Mouse (Mus musculus) C2C12 (cell line): ENCODE measurements at regions not wholly inside any gene's neighbourhood (a gene's known extent, or its start where the extent isn't known, plus 50 kb on each side); places are given as distances from the start of the nearest gene placed in this dataset.

Experiments
- H3K27me3 ChIP-seq: one replicate; pipeline ENCODE4 v1.6.1; 2011; ENCODE audit not compliant: control insufficient read depth, insufficient read depth, insufficient read length
- H3K36me3 ChIP-seq: one replicate; pipeline ENCODE4 v1.6.1; 2011; ENCODE audit not compliant: control insufficient read depth, insufficient read depth
- H3K4me3 ChIP-seq: one replicate; pipeline ENCODE4 v1.5.1; 2011; ENCODE audit warnings: mild to moderate bottlenecking, control low read depth; ENCODE audit not compliant: poor library complexity, insufficient read depth, severe bottlenecking
- H3K79me2 ChIP-seq: one replicate; pipeline ENCODE4 v1.6.1; 2011; ENCODE audit not compliant: control insufficient read depth, insufficient read depth
- H3K79me3 ChIP-seq: one replicate; pipeline ENCODE4 v1.6.1; 2011; ENCODE audit warnings: low read depth, control low read depth
- H3ac ChIP-seq: one replicate; pipeline ENCODE3; 2011; ENCODE audit warnings: low read depth; ENCODE audit not compliant: control insufficient read depth, insufficient read length
- CEBPB ChIP-seq: IDR thresholded peaks from one replicate; pipeline ENCODE4 v1.6.1; 2011; ENCODE audit warnings: low read depth, mild to moderate bottlenecking, control low read depth, moderate library complexity
- CTCF ChIP-seq: IDR thresholded peaks from one replicate; pipeline ENCODE4 v1.5.1; 2011; ENCODE audit not compliant: control insufficient read depth, insufficient read depth, insufficient read length
- FOSL1 ChIP-seq: IDR thresholded peaks from one replicate; pipeline ENCODE4 v1.8.0; 2011; ENCODE audit warnings: mild to moderate bottlenecking, low read length; ENCODE audit not compliant: poor library complexity, insufficient read depth, severe bottlenecking
- MAX ChIP-seq: IDR thresholded peaks from one replicate; pipeline ENCODE4 v1.6.1; 2011; ENCODE audit warnings: mild to moderate bottlenecking, control low read depth
- MYOD1 ChIP-seq: IDR thresholded peaks from one replicate; pipeline ENCODE4 v1.6.1; 2011; ENCODE audit warnings: low read depth; ENCODE audit not compliant: control insufficient read depth, insufficient read length
- MYOG ChIP-seq: IDR thresholded peaks from one replicate; pipeline ENCODE4 v1.6.1; 2011; ENCODE audit not compliant: control insufficient read depth, insufficient read length; ENCODE audit errors: extremely low read depth
- USF1 ChIP-seq: IDR thresholded peaks from one replicate; pipeline ENCODE4 v1.6.1; 2011; ENCODE audit warnings: low read depth, mild to moderate bottlenecking, control low read depth, moderate library complexity

DNA sequence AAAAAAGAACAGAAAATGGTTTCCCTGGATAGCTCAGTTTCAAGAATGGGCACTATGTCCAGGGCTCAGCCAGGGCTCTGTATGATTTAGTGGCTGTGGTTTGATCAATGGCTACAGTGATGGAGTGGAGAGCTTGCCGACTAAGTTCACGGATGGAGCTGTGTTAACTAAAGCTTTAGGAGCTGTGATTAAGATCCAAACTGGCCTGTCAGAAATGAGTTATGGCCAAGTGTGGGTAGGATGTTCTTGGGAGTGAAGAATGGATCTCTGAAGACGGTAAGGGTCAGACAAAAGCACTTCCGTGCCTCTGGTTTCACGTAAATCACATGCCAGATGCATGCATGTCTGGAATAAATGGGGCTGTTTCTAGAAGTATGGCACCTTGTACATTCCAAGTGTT, 447.9 kb upstream of the Adamts9 start:
- no peaks in the 10 kb centered on the region for H3K36me3 ChIP-seq
- H3K27me3 ChIP-seq: no peaks in the 10 kb centered on the region
- TF ChIP-seq CEBPB (no peak), MAX (no peak), MYOD1 (no peak), USF1 (no peak), FOSL1 (no peak), CTCF (no peak), MYOG (no peak)
- H3ac ChIP-seq: no peak overlapping the region
- H3K79me2 ChIP-seq: no peaks in the 10 kb centered on the region
- H3K4me3 ChIP-seq: no peak overlapping the region
- no peaks in the 10 kb centered on the region for H3K79me3 ChIP-seq

DNA sequence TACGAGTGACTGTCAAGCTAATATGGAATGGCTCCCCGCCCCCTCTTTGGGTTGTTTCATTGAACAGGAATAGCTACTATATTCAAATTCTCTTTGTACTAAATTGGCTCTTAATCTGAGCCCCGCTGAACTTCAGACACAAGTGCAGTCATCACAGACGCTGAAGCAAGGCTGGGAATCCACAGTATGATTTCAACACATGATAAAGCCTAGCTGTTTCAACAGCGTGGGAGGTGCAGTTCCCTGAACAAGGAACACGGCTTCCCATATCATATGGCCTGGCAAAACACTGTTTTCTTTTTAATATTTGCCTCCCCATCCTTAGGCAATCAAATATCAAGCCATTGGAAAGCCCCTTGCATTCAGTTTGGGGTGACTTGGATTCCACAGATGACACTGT, 428.0 kb upstream of the Adamts9 start:
- no peaks in the 10 kb centered on the region for H3K79me3 ChIP-seq
- no peak overlapping the region for H3K4me3 ChIP-seq
- no peaks in the 10 kb centered on the region for H3K79me2 ChIP-seq
- no peak overlapping the region for H3ac ChIP-seq
- no peaks in the 10 kb centered on the region for H3K36me3 ChIP-seq
- no peaks in the 10 kb centered on the region for H3K27me3 ChIP-seq
- TF ChIP-seq CTCF: no peak
- TF ChIP-seq USF1: no peak
- no peak for TF ChIP-seq MYOD1

DNA sequence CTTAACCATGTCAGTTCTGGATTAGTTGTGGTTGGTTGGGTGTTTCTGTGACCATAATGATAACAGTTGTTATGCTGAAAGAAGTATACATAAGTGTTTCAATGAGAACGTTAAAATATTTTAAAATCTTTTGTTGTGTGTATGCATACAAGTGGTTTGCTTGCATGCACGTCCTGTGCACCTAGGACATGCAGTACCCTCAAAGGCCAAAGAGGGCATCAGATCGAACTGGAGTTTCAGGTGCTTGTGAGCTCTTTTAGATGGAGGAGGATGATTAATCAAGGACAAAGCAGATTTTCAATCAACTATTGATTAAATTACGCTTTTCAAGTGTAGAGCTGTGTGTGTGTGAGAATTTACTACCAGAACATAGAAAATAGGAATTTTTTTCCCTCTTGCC, 420.6 kb upstream of the Adamts9 start:
- Histone ChIP-seq H3K4me3 (no peak overlapping the region), H3K79me3 (no peaks in the 10 kb centered on the region), H3K79me2 (no peaks in the 10 kb centered on the region), H3K27me3 (no peaks in the 10 kb centered on the region), H3ac (no peak overlapping the region), H3K36me3 (no peaks in the 10 kb centered on the region)
- no peak for TF ChIP-seq CEBPB
- TF ChIP-seq FOSL1: no peak
- no peak for TF ChIP-seq MAX
- TF ChIP-seq USF1: no peak
- no peak for TF ChIP-seq MYOD1
- TF ChIP-seq CTCF: no peak
- no peak for TF ChIP-seq MYOG

DNA sequence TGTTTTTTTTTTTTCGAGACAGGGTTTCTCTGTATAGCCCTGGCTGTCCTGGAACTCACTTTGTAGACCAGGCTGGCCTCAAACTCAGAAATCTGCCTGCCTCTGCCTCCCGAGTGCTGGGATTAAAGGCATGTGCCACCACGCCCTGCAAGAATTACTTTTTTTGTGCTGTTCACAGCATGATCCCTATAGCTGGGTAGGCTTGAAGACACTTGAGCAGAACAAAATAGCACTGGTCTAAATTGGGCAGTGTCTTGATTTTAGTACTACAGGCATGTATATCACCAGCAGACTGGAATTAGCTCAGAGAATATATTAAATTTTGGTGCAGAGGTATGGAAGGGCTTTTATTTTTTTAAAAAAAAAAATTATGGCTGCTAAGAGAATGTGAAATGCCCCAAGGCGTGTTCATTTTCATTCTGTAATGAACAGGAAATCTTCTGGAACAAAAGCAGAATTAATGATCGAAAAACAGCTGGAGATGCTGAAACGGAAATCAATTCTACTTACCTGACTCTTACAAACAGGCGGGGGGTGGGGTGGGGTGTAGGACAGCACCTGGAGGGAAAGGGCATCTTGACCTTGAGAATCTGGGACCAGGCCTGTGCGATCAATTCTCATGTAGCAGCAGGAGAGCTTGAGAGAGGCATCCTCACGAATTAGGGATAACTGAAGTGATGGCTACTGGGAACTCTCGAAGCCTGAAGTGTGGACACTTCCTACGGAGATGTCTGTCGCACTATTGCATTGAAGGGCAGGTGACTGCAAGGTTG, 410.2 kb upstream of the Adamts9 start:
- no peaks in the 10 kb centered on the region for H3K79me2 ChIP-seq
- H3K36me3 ChIP-seq: no peaks in the 10 kb centered on the region
- H3K27me3 ChIP-seq: no peaks in the 10 kb centered on the region
- H3K79me3 ChIP-seq: no peaks in the 10 kb centered on the region
- no peak for TF ChIP-seq FOSL1
- no peak for TF ChIP-seq CTCF
- no peak for TF ChIP-seq MAX
- TF ChIP-seq MYOD1: no peak
- TF ChIP-seq CEBPB: no peak
- TF ChIP-seq USF1: no peak
- TF ChIP-seq MYOG: no peak
- no peak overlapping the region for H3ac ChIP-seq
- H3K4me3 ChIP-seq: no peak overlapping the region

DNA sequence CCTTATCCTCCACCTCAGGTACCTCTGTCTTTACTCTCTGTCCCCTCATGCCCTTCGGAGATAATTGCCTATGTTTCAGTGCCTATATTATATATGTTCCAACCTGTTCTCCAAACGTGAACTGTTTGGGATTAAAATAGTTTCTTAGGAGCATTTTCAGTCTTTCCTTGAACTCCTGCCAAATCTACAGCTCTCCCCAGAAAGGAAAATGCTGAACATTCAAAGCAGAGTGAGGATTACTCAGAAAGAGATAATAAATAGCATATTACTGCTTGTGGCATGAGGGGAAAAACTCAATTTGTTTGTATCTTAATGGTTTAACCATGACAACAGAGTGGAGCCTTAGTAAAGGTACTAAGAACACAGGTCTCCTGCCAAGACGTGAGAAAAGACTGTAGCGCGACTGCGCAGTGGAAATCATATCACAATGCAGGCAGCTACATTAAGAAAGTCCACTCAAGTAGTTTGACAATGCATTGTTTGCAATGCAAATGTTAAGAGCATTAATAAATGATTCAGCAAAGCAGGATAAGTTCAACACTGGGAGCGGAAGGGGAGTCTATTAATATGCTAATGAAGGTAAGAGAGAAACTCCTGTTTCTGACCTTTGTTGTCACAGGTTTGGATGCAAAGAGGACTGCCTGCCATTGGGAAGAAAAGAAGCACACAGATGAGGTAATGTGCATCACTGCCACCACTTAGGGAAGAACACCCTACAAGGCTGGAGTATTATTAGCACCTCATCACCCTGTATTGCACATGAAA, 406.8 kb upstream of the Adamts9 start:
- Histone ChIP-seq H3K27me3 (no peaks in the 10 kb centered on the region), H3K79me3 (no peaks in the 10 kb centered on the region), H3K36me3 (no peaks in the 10 kb centered on the region), H3ac (no peak overlapping the region), H3K4me3 (no peak overlapping the region), H3K79me2 (no peaks in the 10 kb centered on the region)
- TF ChIP-seq MYOG: no peak
- no peak for TF ChIP-seq USF1
- no peak for TF ChIP-seq FOSL1
- TF ChIP-seq MAX: no peak
- TF ChIP-seq CEBPB: no peak
- TF ChIP-seq CTCF: no peak
- no peak for TF ChIP-seq MYOD1
